Mouse (Mus musculus): ENCODE measurements around the gene Trim30b. TPM values are rescaled to one million over a fixed set of nuclear protein-coding genes. Genes with fewer than 3 reads are reported as not detected.
"Not testable (repeated sequence)": the region's sequence is repeated elsewhere in the genome, so short reads cannot be mapped to it uniquely, and the experiment has no call there.

Trim30b gene
- total and polyA plus RNA-seq, 2 experiments, result 0.06 to 0.74 TPM

DNA sequence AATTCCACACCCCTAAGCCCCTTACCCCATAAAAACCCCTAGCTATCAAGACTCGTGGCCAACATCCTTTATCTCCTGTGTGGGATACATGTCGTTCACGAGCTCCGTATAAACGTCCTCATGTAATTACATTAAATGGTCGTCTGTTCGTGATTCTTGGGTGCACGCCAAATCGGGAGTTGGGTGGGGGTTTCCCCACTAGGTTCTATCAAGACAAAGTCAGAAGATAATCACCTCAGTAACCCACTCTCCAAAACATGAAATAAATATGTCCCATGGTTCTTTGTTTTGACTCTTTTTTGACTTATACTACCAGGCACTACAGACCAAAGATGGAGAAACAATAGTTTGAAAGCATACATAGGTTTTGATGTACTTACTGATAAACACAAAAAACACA is 47.7 kb downstream of the Trim30b start:
- 73% methylated on average over 9 of the region's 9 CpGs for WGBS

GRCm38 (mm10) chr7:104315369-104316080 is 54.2 kb downstream of the Trim30b start, which contains the start of gene Trim12a:
TSS of gene Trim12a (minus strand) at chr7:104315466.
- Histone ChIP-seq H3K27ac (replicated peaks; ENCODE audit: insufficient read depth, low read depth, low read length) (peak within 1 kb of the TSS; percentile 19; the same call in 1 of the 2 replicates), H3K9ac (ENCODE audit: low read depth, low read length) (peak within 1 kb of the TSS; percentile 66), H3K4me3 (ENCODE audit: insufficient read depth, low read depth, low read length) (peak within 1 kb of the TSS; percentile 71)
- not testable (repeated sequence) for H3K27me3 ChIP-seq (ENCODE audit: control insufficient read depth, insufficient read depth, low read length); H3K36me3 ChIP-seq (ENCODE audit: control insufficient read depth, insufficient read depth, low read length); H3K4me1 ChIP-seq (ENCODE audit: control insufficient read depth, insufficient read depth, low read length); H3K79me2 ChIP-seq (ENCODE audit: control insufficient read depth, insufficient read depth, low read length)
- DNase-seq (ENCODE audit: extremely low read depth, low read depth, low spot score), result peak; percentile 11
- 14% methylated on average over 4 of the region's 4 CpGs for WGBS

More for the DNA sequence above, 47.7 kb downstream of the Trim30b start:
- TF ChIP-seq CTCF (IDR thresholded peaks at IDR 0.05; ENCODE audit: low read depth, low read length) (no peak), POLR2A (IDR thresholded peaks at IDR 0.05; ENCODE audit: extremely low read depth, insufficient read depth, low read length) (no peak)
- H3K27ac ChIP-seq (replicated peaks; ENCODE audit: insufficient read depth, low read depth, low read length), result no peak overlapping the region
- no peaks in the 10 kb centered on the region for H3K36me3 ChIP-seq (ENCODE audit: control insufficient read depth, insufficient read depth, low read length)
- H3K4me1 ChIP-seq (ENCODE audit: control insufficient read depth, insufficient read depth, low read length), result no peaks in the 10 kb centered on the region
- no peaks in the 10 kb centered on the region for H3K27me3 ChIP-seq (ENCODE audit: control insufficient read depth, insufficient read depth, low read length)
- H3K4me3 ChIP-seq (ENCODE audit: insufficient read depth, low read depth, low read length), result no peak overlapping the region
- H3K79me2 ChIP-seq (ENCODE audit: control insufficient read depth, insufficient read depth, low read length), result no peaks in the 10 kb centered on the region
- no peak overlapping the region for H3K9ac ChIP-seq (ENCODE audit: low read depth, low read length)
- DNase-seq (ENCODE audit: extremely low read depth, low read depth, low spot score), result no peak

- Histone ChIP-seq H3K79me2 (ENCODE audit: control insufficient read depth, insufficient read depth, low read length) (no peaks in the 10 kb centered on the region; the same call in 1 of the 2 replicates), H3K27ac (replicated peaks; ENCODE audit: insufficient read depth, low read depth, low read length) (peak overlapping the region; percentile 19; the same call in 1 of the 2 replicates), H3K27me3 (ENCODE audit: control insufficient read depth, insufficient read depth, low read length) (no peaks in the 10 kb centered on the region), H3K9ac (ENCODE audit: low read depth, low read length) (peak overlapping the region; percentile 66), H3K4me1 (ENCODE audit: control insufficient read depth, insufficient read depth, low read length) (no peaks in the 10 kb centered on the region; the same call in 1 of the 2 replicates), H3K4me3 (ENCODE audit: insufficient read depth, low read depth, low read length) (peak overlapping the region; percentile 71), H3K36me3 (ENCODE audit: control insufficient read depth, insufficient read depth, low read length) (no peaks in the 10 kb centered on the region)
- WGBS, result 4% methylated on average over 15 of the region's 15 CpGs
- no peak for TF ChIP-seq CTCF (IDR thresholded peaks at IDR 0.05; ENCODE audit: low read depth, low read length)
- TF ChIP-seq POLR2A (IDR thresholded peaks at IDR 0.05; ENCODE audit: extremely low read depth, insufficient read depth, low read length), result no peak
- DNase-seq (ENCODE audit: extremely low read depth, low read depth, low spot score), result peak; percentile 56
Observed at GRCm38 (mm10) chr7:104314796-104315353, 54.8 kb downstream of the Trim30b start.

Other genes with a start within 250 kb of the Trim30b start
- not detected in 2 replicates for gene Ubqln5, start 240.1 kb downstream of the Trim30b start, total RNA-seq (2014; rRNA removed)
- gene Ubqln5, start 240.1 kb downstream of the Trim30b start, polyA plus RNA-seq (2012; rRNA removed), result not detected in 2 replicates
- gene Olfr643, start 232.5 kb downstream of the Trim30b start, total RNA-seq (2014; rRNA removed), result not detected in 2 replicates
- gene Olfr643, start 232.5 kb downstream of the Trim30b start, polyA plus RNA-seq (2012; rRNA removed), result not detected in 2 replicates
- not detected in 2 replicates for gene Ubqln3, start 226.6 kb downstream of the Trim30b start, total RNA-seq (2014; rRNA removed)
- gene Ubqln3, start 226.6 kb downstream of the Trim30b start, polyA plus RNA-seq (2012; rRNA removed), result not detected in 2 replicates
- not detected in 2 replicates for gene Ubqlnl, start 219.3 kb downstream of the Trim30b start, total RNA-seq (2014; rRNA removed)
- gene Ubqlnl, start 219.3 kb downstream of the Trim30b start, polyA plus RNA-seq (2012; rRNA removed), result not detected in 2 replicates
- gene Olfm5, start 205.1 kb downstream of the Trim30b start, total RNA-seq (2014; rRNA removed), result not detected in 2 replicates
- not detected in 2 replicates for gene Olfm5, start 205.1 kb downstream of the Trim30b start, polyA plus RNA-seq (2012; rRNA removed)
- not detected in 2 replicates for gene Olfr648, start 186.5 kb downstream of the Trim30b start, total RNA-seq (2014; rRNA removed)
- not detected in 2 replicates for gene Olfr648, start 186.5 kb downstream of the Trim30b start, polyA plus RNA-seq (2012; rRNA removed)
- gene Olfr649, start 173.9 kb downstream of the Trim30b start, total RNA-seq (2014; rRNA removed), result not detected in 2 replicates
- not detected in 2 replicates for gene Olfr649, start 173.9 kb downstream of the Trim30b start, polyA plus RNA-seq (2012; rRNA removed)
- gene Trim6, start 151.1 kb downstream of the Trim30b start, total RNA-seq (2014; rRNA removed), result 0.07 and 0.18 TPM in 2 replicates
- gene Trim6, start 151.1 kb downstream of the Trim30b start, polyA plus RNA-seq (2012; rRNA removed), result 0.27 and 0.75 TPM in 2 replicates
- gene Trim34a, start 125.4 kb downstream of the Trim30b start, total RNA-seq (2014; rRNA removed), result 8.6 and 11.9 TPM in 2 replicates
- 2.0 and 2.2 TPM in 2 replicates for gene Trim34a, start 125.4 kb downstream of the Trim30b start, polyA plus RNA-seq (2012; rRNA removed)
- gene Trim5, start 81.8 kb downstream of the Trim30b start, total RNA-seq (2014; rRNA removed), result 1.7 and 2.1 TPM in 2 replicates
- 0.23 and 0.36 TPM in 2 replicates for gene Trim5, start 81.8 kb downstream of the Trim30b start, polyA plus RNA-seq (2012; rRNA removed)
- 11.7 and 15.5 TPM in 2 replicates for gene Trim12a, start 54.4 kb downstream of the Trim30b start, total RNA-seq (2014; rRNA removed)
- gene Trim12a, start 54.4 kb downstream of the Trim30b start, polyA plus RNA-seq (2012; rRNA removed), result 1.6 and 1.7 TPM in 2 replicates
- gene Trim34b, start 40.4 kb downstream of the Trim30b start, total RNA-seq (2014; rRNA removed), result 0.09 TPM in 1 of 2 replicates, not detected in the other
- gene Trim34b, start 40.4 kb downstream of the Trim30b start, polyA plus RNA-seq (2012; rRNA removed), result 0.76 and 1.3 TPM in 2 replicates
- gene Trim12c, start 16.5 kb downstream of the Trim30b start, total RNA-seq (2014; rRNA removed), result 6.7 and 12.4 TPM in 2 replicates
- gene Trim12c, start 16.5 kb downstream of the Trim30b start, polyA plus RNA-seq (2012; rRNA removed), result 2.7 and 2.8 TPM in 2 replicates
- gene Trim30c, start 31.0 kb upstream of the Trim30b start, total RNA-seq (2014; rRNA removed), result 0.54 and 1.3 TPM in 2 replicates
- 0.13 TPM in 1 of 2 replicates, not detected in the other for gene Trim30c, start 31.0 kb upstream of the Trim30b start, polyA plus RNA-seq (2012; rRNA removed)
- 8.1 and 9.4 TPM in 2 replicates for gene Trim30a, start 95.3 kb upstream of the Trim30b start, total RNA-seq (2014; rRNA removed)
- gene Trim30a, start 95.3 kb upstream of the Trim30b start, polyA plus RNA-seq (2012; rRNA removed), result 0.90 and 1.5 TPM in 2 replicates
- gene Trim30d, start 138.0 kb upstream of the Trim30b start, total RNA-seq (2014; rRNA removed), result 6.2 and 8.9 TPM in 2 replicates
- 0.42 and 1.2 TPM in 2 replicates for gene Trim30d, start 138.0 kb upstream of the Trim30b start, polyA plus RNA-seq (2012; rRNA removed)
- not detected in 2 replicates for gene Olfr651, start 180.2 kb upstream of the Trim30b start, total RNA-seq (2014; rRNA removed)
- gene Olfr651, start 180.2 kb upstream of the Trim30b start, polyA plus RNA-seq (2012; rRNA removed), result not detected in 2 replicates
- not detected in 2 replicates for gene Olfr652, start 191.0 kb upstream of the Trim30b start, total RNA-seq (2014; rRNA removed)
- gene Olfr652, start 191.0 kb upstream of the Trim30b start, polyA plus RNA-seq (2012; rRNA removed), result not detected in 2 replicates
- not detected in 2 replicates for gene Olfr653, start 207.4 kb upstream of the Trim30b start, total RNA-seq (2014; rRNA removed)
- not detected in 2 replicates for gene Olfr653, start 207.4 kb upstream of the Trim30b start, polyA plus RNA-seq (2012; rRNA removed)
- not detected in 2 replicates for gene Olfr654, start 217.1 kb upstream of the Trim30b start, total RNA-seq (2014; rRNA removed)
- not detected in 2 replicates for gene Olfr654, start 217.1 kb upstream of the Trim30b start, polyA plus RNA-seq (2012; rRNA removed)
- gene Olfr655, start 231.9 kb upstream of the Trim30b start, total RNA-seq (2014; rRNA removed), result not detected in 2 replicates
- not detected in 2 replicates for gene Olfr655, start 231.9 kb upstream of the Trim30b start, polyA plus RNA-seq (2012; rRNA removed)
- not detected in 2 replicates for gene Olfr656, start 244.1 kb upstream of the Trim30b start, total RNA-seq (2014; rRNA removed)
- gene Olfr656, start 244.1 kb upstream of the Trim30b start, polyA plus RNA-seq (2012; rRNA removed), result not detected in 2 replicates